Mouse (Mus musculus) Patski (cell line): ENCODE data around the gene Apbb1ip. TPM values are rescaled to one million over a fixed set of nuclear protein-coding genes. Genes with fewer than 3 reads are reported as not detected.
"Not testable (repeated sequence)": the region's sequence is repeated elsewhere in the genome, so short reads cannot be mapped to it uniquely, and the experiment has no call there.

Experiments used
- ATAC-seq: fragments of 100-300 bp; one replicate; pipeline ENCODE4 v1.8.0; 2021
- CTCF ChIA-PET: fragments of 350-600 bp; sonication (Branson Sonifier 250); formaldehyde crosslinking; loops from one replicate; lab custom pipeline; 2022; ENCODE audit warnings: inconsistent platforms; lab: Charles Lee
- POLR2A ChIA-PET: fragments of 350-600 bp; sonication (Branson Sonifier 250); formaldehyde crosslinking; loops from one replicate; lab custom pipeline; 2022; ENCODE audit warnings: antibody characterized with exemption, inconsistent platforms; lab: Charles Lee
- DNase-seq: peaks from one replicate; pipeline ENCODE4 v3.0.0-alpha.2; 2011; ENCODE audit warnings: low read depth, low spot score
- H3K27me3 ChIP-seq: fragments of 371-371 bp; one replicate; pipeline ENCODE4 v1.5.1; 2021
- CTCF ChIP-seq: fragments of 100-300 bp; IDR thresholded peaks from one replicate; pipeline ENCODE4 v1.5.1; 2021
- in situ Hi-C: fragments of 300-500 bp; cut with MboI; formaldehyde crosslinking; loops from 3 replicates; pipeline ENCODE4 v1.11.1; 2018; ENCODE audit warnings: low pct_unique_long_range_greater_than_20kb, mixed read lengths
- polyA plus RNA-seq: library from polyadenylated mRNA; unstranded; gene quantifications from one replicate; pipeline ENCODE4 v1.2.3, GENCODE M21; 2021

Gene Apbb1ip
- polyA plus RNA-seq, 1 experiment from 2014 or later: not detected

- H3K27me3 ChIP-seq: peaks cover 32% of the 10 kb centered on the region
- CTCF ChIA-PET: no interaction called here
- no peak for DNase-seq
- ATAC-seq: no peak
- POLR2A ChIA-PET: no interaction called here
- in situ Hi-C loops: no loop called here
- TF ChIP-seq CTCF: no peak
These were observed 104.9 kb downstream of the Apbb1ip start for GRCm38 (mm10) chr2:22878781-22879180.

DNA sequence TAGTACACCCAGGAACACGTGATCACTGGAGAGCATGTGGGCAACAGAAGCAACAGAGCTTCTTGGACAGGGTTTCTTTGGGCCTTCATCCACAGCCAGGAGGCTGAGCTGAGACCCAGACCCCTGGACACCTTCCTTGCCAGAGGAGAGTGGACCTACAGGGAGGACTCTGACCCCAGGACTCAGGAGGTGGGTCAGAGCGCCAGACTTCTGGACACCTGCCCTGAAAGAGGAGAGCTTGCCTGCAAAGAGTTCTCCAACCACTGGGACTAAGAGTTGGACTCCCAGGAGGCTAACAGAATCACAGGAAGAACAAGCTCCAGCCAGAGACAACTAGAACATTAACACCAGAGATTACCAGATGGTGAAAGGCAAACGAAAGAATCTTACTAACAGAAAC, 106.8 kb downstream of the Apbb1ip start:
- H3K27me3 ChIP-seq: peaks cover 23% of the 10 kb centered on the region
- DNase-seq, ATAC-seq, CTCF ChIA-PET, POLR2A ChIA-PET, in situ Hi-C loops: not testable (repeated sequence)

- no peak for TF ChIP-seq CTCF
- in situ Hi-C loops: no loop called here
- ChIA-PET POLR2A (no interaction called here), CTCF (interaction anchor here (1.4 kb wide), 2 partner anchors 30 to 100 kb away, joined by 3 read pairs; no protein-coding TSS in a partner anchor)
- ATAC-seq: no peak
- DNase-seq: no peak
- no peaks in the 10 kb centered on the region for H3K27me3 ChIP-seq
These were observed 121.0 kb downstream of the Apbb1ip start for GRCm38 (mm10) chr2:22894932-22895281.

DNA sequence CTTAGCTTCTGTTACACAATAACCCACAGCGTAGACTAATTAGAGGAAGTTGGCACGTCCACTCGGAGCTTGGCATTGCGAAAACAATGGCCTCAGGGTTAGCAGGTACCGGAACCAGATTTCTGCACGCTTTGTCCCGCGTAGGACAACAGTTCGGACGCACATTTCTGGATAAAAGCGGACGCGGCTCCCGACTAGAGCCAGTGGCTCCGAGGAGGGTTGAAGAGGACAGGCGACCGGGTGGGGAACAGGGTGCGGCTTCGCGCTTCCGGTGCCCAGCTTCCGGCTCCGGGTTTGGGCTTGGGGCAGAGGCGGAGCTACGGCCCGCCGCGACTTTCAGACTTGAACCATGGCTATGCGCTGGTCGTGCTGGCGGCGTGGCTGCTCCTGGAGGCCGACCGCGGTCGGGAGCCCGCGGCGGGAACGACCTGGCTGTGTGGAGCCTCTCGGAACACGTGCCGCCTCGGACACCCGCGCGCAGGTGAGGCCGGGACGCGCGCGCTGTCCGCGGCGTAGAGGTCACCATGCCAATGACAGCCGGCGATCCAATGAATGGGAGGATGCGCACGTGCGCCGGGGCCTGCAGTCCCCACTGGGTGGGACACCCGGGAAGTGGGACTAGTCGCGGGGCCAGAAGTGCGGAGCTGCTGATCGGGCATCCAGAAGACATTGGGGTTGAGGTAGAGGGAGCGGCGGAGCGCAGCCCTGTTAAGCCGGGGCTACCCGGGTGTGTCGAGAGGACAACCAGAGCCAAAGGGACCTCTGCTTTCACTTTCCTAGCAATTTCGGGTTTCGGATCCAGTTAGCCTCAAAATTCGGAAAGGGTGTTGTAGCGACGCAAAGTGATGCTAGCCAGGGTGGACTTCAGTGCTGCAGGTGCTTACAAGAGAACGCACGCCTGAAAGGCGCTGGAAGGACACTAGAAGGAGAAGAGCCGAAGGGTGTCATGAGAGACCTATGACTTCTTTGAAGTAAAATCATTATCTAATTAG, 121.7 kb downstream of the Apbb1ip start, which contains the start of gene Pdss1:
Gene Pdss1, plus strand, starts transcription at position 241 of the 992 bp plus-strand sequence.
- DNase-seq (peak; percentile 71), ATAC-seq (peak; percentile 99)
- no peaks in the 10 kb centered on the region for H3K27me3 ChIP-seq
- no peak for TF ChIP-seq CTCF
- in situ Hi-C loops: no loop called here
- ChIA-PET CTCF (interaction anchor here (1.4 kb wide), 2 partner anchors 31 to 101 kb away, joined by 3 read pairs; no protein-coding TSS in a partner anchor), POLR2A (no interaction called here)

GRCm38 (mm10) chr2:22903947-22904346, 130.1 kb downstream of the Apbb1ip start:
- in situ Hi-C loops: no loop called here
- H3K27me3 ChIP-seq: no peaks in the 10 kb centered on the region
- ChIA-PET CTCF (no interaction called here), POLR2A (no interaction called here)
- DNase-seq (no peak), ATAC-seq (no peak)
- TF ChIP-seq CTCF: no peak

DNA sequence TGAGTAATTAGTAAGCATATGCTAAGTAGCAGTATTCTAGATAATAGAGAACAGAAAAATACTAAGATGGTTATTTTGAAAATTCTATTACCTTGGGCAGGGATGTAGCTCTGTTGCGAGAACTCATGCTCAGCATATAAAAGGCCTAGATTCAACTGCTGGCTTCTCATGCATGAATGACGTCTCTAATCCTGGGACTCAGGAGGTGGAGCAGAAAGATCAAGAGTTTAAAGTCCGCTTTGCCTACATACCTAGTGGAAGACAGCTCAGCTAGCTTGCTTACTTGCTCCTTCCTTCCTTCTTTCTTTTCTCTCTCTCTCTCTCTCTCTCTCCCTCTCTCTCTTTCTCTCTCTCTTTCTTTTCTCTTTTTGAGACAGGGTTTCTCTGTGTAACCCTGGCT, 140.5 kb downstream of the Apbb1ip start:
- H3K27me3 ChIP-seq: no peaks in the 10 kb centered on the region
- no peak for TF ChIP-seq CTCF
- in situ Hi-C loops: no loop called here
- no peak for DNase-seq
- ATAC-seq: no peak
- ChIA-PET CTCF (no interaction called here), POLR2A (no interaction called here)

GRCm38 (mm10) chr2:22918651-22919050, 144.8 kb downstream of the Apbb1ip start:
- POLR2A ChIA-PET: interaction anchor here (0.7 kb wide), 1 partner anchor 1344 kb away, joined by 4 read pairs; no protein-coding TSS in a partner anchor

More at GRCm38 (mm10) chr2:22918651-22919050, 144.8 kb downstream of the Apbb1ip start:
- no peak for TF ChIP-seq CTCF
- ATAC-seq (no peak), DNase-seq (no peak)
- H3K27me3 ChIP-seq: no peaks in the 10 kb centered on the region
- in situ Hi-C loops: no loop called here
- CTCF ChIA-PET: no interaction called here

Other genes starting within 250 kb of the Apbb1ip start
- gene Gad2, start 151.9 kb upstream of the Apbb1ip start, polyA plus RNA-seq: not detected
- 14.9 TPM for gene Pdss1, start 121.4 kb downstream of the Apbb1ip start, polyA plus RNA-seq